Mouse (Mus musculus): Measurements from ENCODE around the gene B4galnt1. TPM values are rescaled to one million over a fixed set of nuclear protein-coding genes. Genes with fewer than 3 reads are reported as not detected.

Gene B4galnt1
- total and polyA plus RNA-seq, 3 experiments, result 24.6 to 66.0 (median 65.8) TPM

GRCm38 (mm10) chr10:127181566-127181965 is 16.5 kb downstream of the B4galnt1 start:
- peaks cover 0 to 15% of the 10 kb centered on the region in 2 experiments; a peak in 3 of 4 replicates for H3K4me1 ChIP-seq (ENCODE audit: control insufficient read depth in 1 of 2, insufficient read depth in 2 of 2, low read length in 2 of 2)
- no peaks in the 10 kb centered on the region for H3K27me3 ChIP-seq (ENCODE audit: control insufficient read depth in 1 of 2, insufficient read depth in 2 of 2, low read length in 2 of 2)
- no peak for DNase-seq (ENCODE audit: low read depth, low spot score)
- no peak overlapping the region for H3K9ac ChIP-seq (ENCODE audit: control insufficient read depth, low read depth, low read length, poor library complexity, severe bottlenecking)
- no peak overlapping the region for H3K4me3 ChIP-seq (ENCODE audit: control insufficient read depth in 1 of 2, insufficient read depth in 1 of 2, low read depth in 2 of 2, low read length in 2 of 2)
- no peak overlapping the region for H3K27ac ChIP-seq (ENCODE audit: control insufficient read depth, low read depth, low read length)
- no peaks in the 10 kb centered on the region for H3K79me2 ChIP-seq (ENCODE audit: control insufficient read depth, insufficient read depth, low read length, poor library complexity)
- no peaks in the 10 kb centered on the region for H3K9me3 ChIP-seq (replicated peaks; ENCODE audit: insufficient read depth, low read length)
- H3K36me3 ChIP-seq (ENCODE audit: control insufficient read depth in 1 of 2, insufficient read depth in 2 of 2, low read length in 2 of 2), result peaks cover 0 to 4% of the 10 kb centered on the region in 2 experiments; a peak in 2 of 4 replicates
- TF ChIP-seq MXI1 (IDR thresholded peaks at IDR 0.05; ENCODE audit: low read depth, low read length) (no peak), POLR2AphosphoS2 (IDR thresholded peaks at IDR 0.05; ENCODE audit: low read length) (no peak), ZMIZ1 (IDR thresholded peaks at IDR 0.05; ENCODE audit: low read depth, low read length) (no peak), ELF1 (IDR thresholded peaks at IDR 0.05; ENCODE audit: low read depth, low read length) (no peak), BHLHE40 (IDR thresholded peaks at IDR 0.05; ENCODE audit: borderline replicate concordance, low read depth, low read length) (no peak), MAZ (IDR thresholded peaks at IDR 0.05; ENCODE audit: low read depth, low read length) (no peak), MAX (IDR thresholded peaks at IDR 0.05; ENCODE audit: low read length) (no peak), SMC3 (IDR thresholded peaks at IDR 0.05; ENCODE audit: low read depth, low read length) (no peak), MEF2A (IDR thresholded peaks at IDR 0.05; ENCODE audit: extremely low read depth, insufficient replicate concordance, low read depth, low read length, poor library complexity, severe bottlenecking) (no peak), POLR2A (IDR thresholded peaks at IDR 0.05; ENCODE audit: control insufficient read depth in 1 of 2, insufficient read depth in 1 of 2, low read depth in 1 of 2, low read length in 2 of 2, poor library complexity in 1 of 2) (no peak), HCFC1 (IDR thresholded peaks at IDR 0.05; ENCODE audit: low read depth, low read length) (no peak), ZNF384 (IDR thresholded peaks at IDR 0.05; ENCODE audit: low read depth, low read length) (no peak), MYC (IDR thresholded peaks at IDR 0.05; ENCODE audit: low read depth, low read length) (no peak)

GRCm38 (mm10) chr10:127182624-127183023 is 17.6 kb downstream of the B4galnt1 start:
- Histone ChIP-seq H3K9me3 (replicated peaks; ENCODE audit: insufficient read depth, low read length) (no peaks in the 10 kb centered on the region), H3K27me3 (ENCODE audit: control insufficient read depth in 1 of 2, insufficient read depth in 2 of 2, low read length in 2 of 2) (no peaks in the 10 kb centered on the region)
- TF ChIP-seq MEF2A (IDR thresholded peaks at IDR 0.05; ENCODE audit: extremely low read depth, insufficient replicate concordance, low read depth, low read length, poor library complexity, severe bottlenecking) (no peak), KAT2A (conservative IDR thresholded peaks at IDR 0.05; ENCODE audit: low read depth, low read length) (no peak), CHD1 (IDR thresholded peaks at IDR 0.05; ENCODE audit: low read depth, low read length) (no peak), ZMIZ1 (IDR thresholded peaks at IDR 0.05; ENCODE audit: low read depth, low read length) (no peak), NELFE (IDR thresholded peaks at IDR 0.05; ENCODE audit: low read depth, low read length) (no peak), POLR2AphosphoS2 (IDR thresholded peaks at IDR 0.05; ENCODE audit: low read length) (no peak), USF1 (IDR thresholded peaks at IDR 0.05; ENCODE audit: low read depth, low read length) (no peak)

More at GRCm38 (mm10) chr10:127182624-127183023, 17.6 kb downstream of the B4galnt1 start:
- Histone ChIP-seq H3K9ac (ENCODE audit: control insufficient read depth, low read depth, low read length, poor library complexity, severe bottlenecking) (no peak overlapping the region), H3K36me3 (ENCODE audit: control insufficient read depth in 1 of 2, insufficient read depth in 2 of 2, low read length in 2 of 2) (peaks cover 0 to 4% of the 10 kb centered on the region in 2 experiments; a peak in 2 of 4 replicates), H3K79me2 (ENCODE audit: control insufficient read depth, insufficient read depth, low read length, poor library complexity) (no peaks in the 10 kb centered on the region), H3K4me3 (ENCODE audit: control insufficient read depth in 1 of 2, insufficient read depth in 1 of 2, low read depth in 2 of 2, low read length in 2 of 2) (no peak overlapping the region), H3K27ac (ENCODE audit: control insufficient read depth, low read depth, low read length) (no peak overlapping the region), H3K4me1 (ENCODE audit: control insufficient read depth in 1 of 2, insufficient read depth in 2 of 2, low read length in 2 of 2) (peaks cover 0 to 15% of the 10 kb centered on the region in 2 experiments; a peak in 3 of 4 replicates)
- no peak for DNase-seq (ENCODE audit: low read depth, low spot score)

Data from MEL (cell line).